Mouse (Mus musculus) right cerebral cortex, postnatal 25 days (tissue): ENCODE measurements around the gene Bmp6.

Source experiments
- DNase-seq: peaks from one replicate; pipeline ENCODE4 v3.0.0; 2022

The Bmp6 gene

GRCm38 (mm10) chr13:38437930-38438329 is 93.0 kb downstream of the Bmp6 start:
- no peak for DNase-seq

- no peak for DNase-seq
Measured at GRCm38 (mm10) chr13:38440240-38440639, 95.3 kb downstream of the Bmp6 start.

GRCm38 (mm10) chr13:38448516-38449015 is 103.7 kb downstream of the Bmp6 start:
- no peak for DNase-seq

- no peak for DNase-seq
Measured at GRCm38 (mm10) chr13:38450051-38450971, 105.4 kb downstream of the Bmp6 start.

GRCm38 (mm10) chr13:38451446-38451845 is 106.5 kb downstream of the Bmp6 start:
- no peak for DNase-seq

- no peak for DNase-seq
Measured at GRCm38 (mm10) chr13:38463410-38463809, 118.5 kb downstream of the Bmp6 start.

- DNase-seq = no peak
Measured at GRCm38 (mm10) chr13:38470882-38471281, 126.0 kb downstream of the Bmp6 start.

GRCm38 (mm10) chr13:38472636-38473035 is 127.7 kb downstream of the Bmp6 start:
- DNase-seq = no peak

GRCm38 (mm10) chr13:38473497-38473896 is 128.6 kb downstream of the Bmp6 start:
- no peak for DNase-seq

- DNase-seq = no peak
Measured at GRCm38 (mm10) chr13:38476936-38477335, 132.0 kb downstream of the Bmp6 start.

- no peak for DNase-seq
Measured at GRCm38 (mm10) chr13:38481021-38481420, 136.1 kb downstream of the Bmp6 start.

GRCm38 (mm10) chr13:38484701-38485100 is 139.8 kb downstream of the Bmp6 start:
- no peak for DNase-seq

- DNase-seq = no peak
Measured at GRCm38 (mm10) chr13:38486767-38487166, 141.9 kb downstream of the Bmp6 start.

GRCm38 (mm10) chr13:38496715-38497114 is 151.8 kb downstream of the Bmp6 start:
- DNase-seq = no peak

GRCm38 (mm10) chr13:38501314-38501713 is 156.4 kb downstream of the Bmp6 start:
- DNase-seq = no peak

GRCm38 (mm10) chr13:38503137-38503849 is 158.4 kb downstream of the Bmp6 start:
- DNase-seq = no peak

- DNase-seq = peak; percentile 18
Measured at GRCm38 (mm10) chr13:38506320-38506719, 161.4 kb downstream of the Bmp6 start.

- DNase-seq = no peak
Measured at GRCm38 (mm10) chr13:38506936-38507335, 162.0 kb downstream of the Bmp6 start.

GRCm38 (mm10) chr13:38509681-38510341 is 164.9 kb downstream of the Bmp6 start:
- DNase-seq = no peak

- no peak for DNase-seq
Measured at GRCm38 (mm10) chr13:38511979-38512378, 167.1 kb downstream of the Bmp6 start.

GRCm38 (mm10) chr13:38513921-38514320 is 169.0 kb downstream of the Bmp6 start:
- DNase-seq = no peak

- no peak for DNase-seq
Measured at GRCm38 (mm10) chr13:38515431-38515830, 170.5 kb downstream of the Bmp6 start.

GRCm38 (mm10) chr13:38515845-38516244 is 170.9 kb downstream of the Bmp6 start:
- DNase-seq = no peak
